Mouse (Mus musculus) urinary bladder, adult 2 months (tissue): ENCODE measurements around the gene Nup62. TPM values are rescaled to one million over a fixed set of nuclear protein-coding genes. Genes with fewer than 3 reads are reported as not detected.

Experiments used
- DNase-seq: peaks from one replicate; pipeline ENCODE4 v3.0.0; 2022; ENCODE audit warnings: low spot score
- polyA plus RNA-seq: library from polyadenylated mRNA; depleted of rRNA; stranded (reverse); fragments of >200 nt; gene quantifications from 2 replicates; pipeline ENCODE4 v1.2.3, GENCODE M21; 2012

The Nup62 gene
- polyA plus RNA-seq, 1 experiment: 34.7 TPM

GRCm38 (mm10) chr7:44818751-44819235 lies 2.9 kb downstream of the Nup62 start:
- peak; percentile 30 for DNase-seq

GRCm38 (mm10) chr7:44819391-44819790 lies 3.5 kb downstream of the Nup62 start:
- DNase-seq: peak; percentile 6

- DNase-seq: peak; percentile 17
These were observed 4.0 kb downstream of the Nup62 start for GRCm38 (mm10) chr7:44819863-44820262.

- peak; percentile 6 for DNase-seq
These were observed 4.6 kb downstream of the Nup62 start for GRCm38 (mm10) chr7:44820525-44820924.

- DNase-seq: peak; percentile 15
These were observed 6.0 kb downstream of the Nup62 start for GRCm38 (mm10) chr7:44821666-44822448.

GRCm38 (mm10) chr7:44823409-44823808 lies 7.5 kb downstream of the Nup62 start:
- DNase-seq: no peak

- no peak for DNase-seq
These were observed 9.0 kb downstream of the Nup62 start for GRCm38 (mm10) chr7:44824872-44825271.

- DNase-seq: no peak
These were observed 10.9 kb downstream of the Nup62 start for GRCm38 (mm10) chr7:44826771-44827170.

GRCm38 (mm10) chr7:44828706-44829105 lies 12.8 kb downstream of the Nup62 start:
- no peak for DNase-seq

- no peak for DNase-seq
These were observed 16.9 kb downstream of the Nup62 start for GRCm38 (mm10) chr7:44832763-44833162.

GRCm38 (mm10) chr7:44835373-44836015 lies 19.6 kb downstream of the Nup62 start:
- no peak for DNase-seq

- no peak for DNase-seq
These were observed 20.1 kb downstream of the Nup62 start for GRCm38 (mm10) chr7:44836016-44836404.

GRCm38 (mm10) chr7:44836423-44837053 lies 20.6 kb downstream of the Nup62 start:
- no peak for DNase-seq

- no peak for DNase-seq
These were observed 22.2 kb downstream of the Nup62 start for GRCm38 (mm10) chr7:44838073-44838472.

- no peak for DNase-seq
These were observed 23.2 kb downstream of the Nup62 start for GRCm38 (mm10) chr7:44839171-44839490.

GRCm38 (mm10) chr7:44839491-44840191 lies 23.8 kb downstream of the Nup62 start:
- DNase-seq: no peak

- no peak for DNase-seq
These were observed 24.5 kb downstream of the Nup62 start for GRCm38 (mm10) chr7:44840426-44840825.

GRCm38 (mm10) chr7:44841825-44842463 lies 26.1 kb downstream of the Nup62 start:
- no peak for DNase-seq

GRCm38 (mm10) chr7:44845006-44845405 lies 29.1 kb downstream of the Nup62 start:
- no peak for DNase-seq

- DNase-seq: no peak
These were observed 30.9 kb downstream of the Nup62 start for GRCm38 (mm10) chr7:44846804-44847203.

- no peak for DNase-seq
These were observed 31.9 kb downstream of the Nup62 start for GRCm38 (mm10) chr7:44847772-44848171.
